Mouse (Mus musculus): ENCODE data around the gene Hist1h4n. TPM values are rescaled to one million over a fixed set of nuclear protein-coding genes. Genes with fewer than 3 reads are reported as not detected.
"Not testable (repeated sequence)": the region's sequence is repeated elsewhere in the genome, so short reads cannot be mapped to it uniquely, and the experiment has no call there.

Gene Hist1h4n
- polyA plus RNA-seq (2015; fragmentation: Nextera tagmentation; extraction: Ambion mirVana), result 14.0 and 15.4 TPM in 2 replicates

GRCm38 (mm10) chr13:21831418-21832394 is at the start of gene Hist1h4n:
Gene Hist1h4n, minus strand, starts transcription at chr13:21832196.
- not testable (repeated sequence) for H3K9me3 ChIP-seq; H3K4me1 ChIP-seq; H3K27ac ChIP-seq; H3K9ac ChIP-seq; H3K36me3 ChIP-seq; H3K27me3 ChIP-seq (replicated peaks)
- WGBS, result under 1% methylated on average over 27 of the region's 58 CpGs
- Histone ChIP-seq H3K4me2 (peak within 1 kb of the TSS; percentile 33; the same call in 1 of the 2 replicates), H3K4me3 (replicated peaks) (peak within 1 kb of the TSS; percentile 18; the same call in 1 of the 2 replicates)
- peak; percentile 82 for ATAC-seq (ENCODE audit: insufficient read depth, low FRiP score, low read depth)

GRCm38 (mm10) chr13:21880735-21881134 is 48.7 kb upstream of the Hist1h4n start:
- no peak overlapping the region for H3K4me2 ChIP-seq
- WGBS, result 86% methylated on average over 6 of the region's 6 CpGs
- H3K27me3 ChIP-seq (replicated peaks), result no peaks in the 10 kb centered on the region
- H3K9me3 ChIP-seq, result no peaks in the 10 kb centered on the region
- H3K27ac ChIP-seq, result no peak overlapping the region
- H3K4me1 ChIP-seq, result no peaks in the 10 kb centered on the region
- ATAC-seq (ENCODE audit: insufficient read depth, low FRiP score, low read depth), result no peak
- no peak overlapping the region for H3K4me3 ChIP-seq (replicated peaks)
- H3K9ac ChIP-seq, result no peak overlapping the region
- H3K36me3 ChIP-seq, result no peaks in the 10 kb centered on the region

DNA sequence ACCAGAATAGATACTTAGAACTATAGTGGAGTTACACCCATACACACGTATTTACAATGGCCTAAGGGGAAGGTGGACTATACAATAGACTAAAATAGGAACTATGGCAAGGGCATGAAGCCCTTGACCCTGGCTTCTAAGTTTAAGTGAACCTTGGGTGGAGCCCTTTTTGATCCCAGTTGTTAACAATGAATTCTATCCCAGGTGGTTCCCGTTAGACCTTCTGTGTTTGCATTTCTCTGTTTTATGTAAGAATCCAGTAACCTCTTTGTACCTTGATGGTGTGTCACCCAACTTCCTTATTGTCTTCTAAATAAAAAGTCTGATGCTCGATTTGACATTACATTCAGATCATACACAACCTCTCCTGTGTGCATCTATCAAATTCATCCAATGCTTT is 33.5 kb upstream of the Hist1h4n start:
- not testable (repeated sequence) for H3K4me1 ChIP-seq; ATAC-seq (ENCODE audit: insufficient read depth, low FRiP score, low read depth); H3K36me3 ChIP-seq; H3K9ac ChIP-seq; H3K9me3 ChIP-seq; H3K4me2 ChIP-seq; H3K27me3 ChIP-seq (replicated peaks); H3K27ac ChIP-seq; H3K4me3 ChIP-seq (replicated peaks)
- WGBS, result 58% methylated on average over 3 of the region's 3 CpGs

DNA sequence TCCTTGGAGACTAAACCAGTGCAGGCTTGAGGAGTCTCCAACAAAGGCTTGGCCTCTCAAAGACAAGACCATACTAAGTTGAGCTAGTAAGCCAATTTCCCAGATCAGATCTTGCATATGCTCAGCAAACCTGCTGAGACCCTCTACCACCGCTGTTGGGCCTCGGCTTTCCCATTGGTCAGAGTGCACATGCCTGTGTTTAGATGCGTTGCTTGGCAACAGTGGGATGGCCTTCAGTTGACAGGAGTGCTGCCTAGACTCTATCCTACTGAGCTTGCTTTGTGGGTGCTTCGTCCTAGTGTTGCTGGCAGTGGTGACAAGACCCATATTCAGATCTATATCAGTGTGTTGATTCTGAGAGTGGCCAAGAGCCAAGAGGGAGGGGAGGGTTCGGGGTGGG is 29.6 kb upstream of the Hist1h4n start:
- no peaks in the 10 kb centered on the region for H3K36me3 ChIP-seq
- no peak overlapping the region for H3K4me3 ChIP-seq (replicated peaks)
- no peak overlapping the region for H3K27ac ChIP-seq
- H3K27me3 ChIP-seq (replicated peaks), result no peaks in the 10 kb centered on the region
- ATAC-seq (ENCODE audit: insufficient read depth, low FRiP score, low read depth), result no peak
- no peak overlapping the region for H3K9ac ChIP-seq
- H3K4me2 ChIP-seq, result no peak overlapping the region
- WGBS, result 17% methylated on average over 5 of the region's 5 CpGs
- no peaks in the 10 kb centered on the region for H3K4me1 ChIP-seq
- H3K9me3 ChIP-seq, result no peaks in the 10 kb centered on the region; the same call in 1 of the 2 replicates

GRCm38 (mm10) chr13:21855698-21856162 is 23.7 kb upstream of the Hist1h4n start:
- Histone ChIP-seq H3K36me3 (no peaks in the 10 kb centered on the region), H3K27ac (no peak overlapping the region), H3K4me2 (peak overlapping the region; percentile 49), H3K27me3 (replicated peaks) (no peaks in the 10 kb centered on the region), H3K4me3 (replicated peaks) (peak overlapping the region; percentile 41), H3K9me3 (no peaks in the 10 kb centered on the region), H3K4me1 (no peaks in the 10 kb centered on the region), H3K9ac (no peak overlapping the region)
- no peak for ATAC-seq (ENCODE audit: insufficient read depth, low FRiP score, low read depth)
- whole genome bisulfite sequencing, result 2% methylated on average over 15 of the region's 15 CpGs

- no peak overlapping the region for H3K9ac ChIP-seq
- H3K27ac ChIP-seq, result no peak overlapping the region
- H3K36me3 ChIP-seq, result no peaks in the 10 kb centered on the region
- H3K4me1 ChIP-seq, result no peaks in the 10 kb centered on the region
- H3K4me2 ChIP-seq, result peak overlapping the region; percentile 49
- no peaks in the 10 kb centered on the region for H3K9me3 ChIP-seq
- H3K4me3 ChIP-seq (replicated peaks), result peak overlapping the region; percentile 41
- no peaks in the 10 kb centered on the region for H3K27me3 ChIP-seq (replicated peaks)
- 0 out of 2 replicates have a peak, but pooled peaks have one; percentile 72 for ATAC-seq (ENCODE audit: insufficient read depth, low FRiP score, low read depth)
- 4% methylated on average over 11 of the region's 11 CpGs for WGBS
These were observed 23.1 kb upstream of the Hist1h4n start for GRCm38 (mm10) chr13:21855146-21855545.

DNA sequence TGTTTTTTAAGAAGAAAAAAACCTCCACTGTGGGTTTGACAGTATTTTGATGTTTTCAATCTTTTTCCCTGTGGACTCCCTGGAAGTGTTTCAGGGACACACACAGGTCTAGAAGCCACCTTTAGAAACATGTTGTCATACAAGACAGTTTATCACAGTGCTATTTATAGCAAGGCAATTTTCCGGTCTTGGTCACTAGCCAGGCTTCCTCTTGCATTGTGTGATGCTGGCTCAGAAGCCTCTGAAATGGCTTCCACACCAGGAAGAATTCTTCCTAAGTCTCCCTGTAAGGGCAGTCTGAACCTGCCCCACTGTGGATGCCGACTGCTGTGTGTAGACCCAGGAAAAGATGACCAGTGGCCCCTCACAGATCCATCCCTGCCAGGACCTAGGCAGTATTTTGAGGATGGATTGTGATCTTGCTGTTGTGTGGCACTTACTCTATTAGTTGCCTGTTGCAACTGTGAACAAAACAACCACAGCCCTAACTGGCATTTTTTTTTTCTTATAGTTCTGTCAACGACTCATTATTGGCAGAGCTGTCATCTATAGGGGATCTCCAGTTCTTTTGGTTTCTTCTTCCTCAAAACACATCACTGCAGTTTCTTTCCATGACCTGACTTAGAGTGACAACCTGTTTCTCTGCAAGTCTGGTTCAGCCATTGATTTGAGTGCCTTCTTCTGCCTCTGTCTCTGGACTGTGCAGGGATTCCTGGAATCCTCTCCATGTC is 20.4 kb upstream of the Hist1h4n start:
- 45% methylated on average over 3 of the region's 3 CpGs for WGBS

DNA sequence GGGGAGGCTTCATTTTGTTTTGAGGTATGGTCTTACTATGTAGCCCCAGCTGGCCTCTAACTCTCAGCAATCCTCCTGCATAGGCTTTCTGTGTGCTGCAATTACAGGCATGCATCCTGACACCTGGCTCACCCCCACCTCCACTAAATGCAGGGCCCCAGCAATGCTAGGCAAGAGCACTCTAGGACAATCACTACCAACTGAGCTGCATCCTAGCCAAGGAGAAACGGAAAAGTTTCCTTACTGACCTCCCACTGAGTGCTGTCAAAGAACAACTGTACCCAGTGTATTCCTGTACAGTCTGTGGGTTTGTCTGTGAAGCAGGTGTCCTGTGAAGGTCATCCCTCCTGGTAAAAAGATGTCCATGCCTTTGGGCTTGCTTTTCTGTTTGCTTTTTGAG is 18.7 kb upstream of the Hist1h4n start:
- H3K36me3 ChIP-seq; H3K27ac ChIP-seq; H3K4me2 ChIP-seq; H3K9ac ChIP-seq; H3K4me3 ChIP-seq (replicated peaks); H3K27me3 ChIP-seq (replicated peaks); ATAC-seq (ENCODE audit: insufficient read depth, low FRiP score, low read depth); H3K9me3 ChIP-seq; H3K4me1 ChIP-seq: not testable (repeated sequence)
- 52% methylated on average over 1 of the region's 1 CpGs for WGBS

More for the DNA sequence above, 20.4 kb upstream of the Hist1h4n start:
- Histone ChIP-seq H3K4me2 (no peak overlapping the region), H3K36me3 (no peaks in the 10 kb centered on the region), H3K4me3 (replicated peaks) (no peak overlapping the region), H3K9ac (no peak overlapping the region), H3K9me3 (no peaks in the 10 kb centered on the region), H3K27ac (no peak overlapping the region), H3K27me3 (replicated peaks) (no peaks in the 10 kb centered on the region), H3K4me1 (no peaks in the 10 kb centered on the region)
- ATAC-seq (ENCODE audit: insufficient read depth, low FRiP score, low read depth), result no peak

- ATAC-seq (ENCODE audit: insufficient read depth, low FRiP score, low read depth), result no peak
- Histone ChIP-seq H3K4me3 (replicated peaks) (no peak overlapping the region), H3K27me3 (replicated peaks) (no peaks in the 10 kb centered on the region), H3K9ac (no peak overlapping the region), H3K27ac (no peak overlapping the region), H3K4me1 (no peaks in the 10 kb centered on the region), H3K4me2 (no peak overlapping the region), H3K9me3 (no peaks in the 10 kb centered on the region), H3K36me3 (no peaks in the 10 kb centered on the region)
- WGBS, result 26% methylated on average over 8 of the region's 8 CpGs
These were observed 15.9 kb upstream of the Hist1h4n start for GRCm38 (mm10) chr13:21847883-21848282.

DNA sequence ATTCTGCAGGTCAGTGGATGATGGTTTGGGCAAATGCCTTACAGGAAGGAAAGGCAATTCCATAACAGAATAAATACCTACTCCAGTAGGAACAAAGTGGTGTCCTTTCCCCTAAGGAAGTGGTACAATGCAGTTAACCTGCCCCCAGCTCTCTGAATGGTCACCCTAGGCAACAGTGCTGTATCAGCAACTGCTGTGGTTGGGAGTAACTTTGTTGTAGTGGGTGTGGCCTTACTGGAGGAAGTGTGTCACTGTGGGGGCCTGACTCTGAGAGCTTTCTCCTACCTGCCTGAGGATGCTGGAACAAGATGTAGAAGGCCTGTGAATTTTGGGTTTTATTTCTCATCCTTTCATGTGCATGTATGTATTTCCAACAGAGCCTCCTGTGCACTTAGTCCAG is 14.4 kb upstream of the Hist1h4n start:
- H3K4me2 ChIP-seq; H3K9me3 ChIP-seq; H3K27ac ChIP-seq; H3K4me1 ChIP-seq; H3K36me3 ChIP-seq; ATAC-seq (ENCODE audit: insufficient read depth, low FRiP score, low read depth); H3K27me3 ChIP-seq (replicated peaks); H3K4me3 ChIP-seq (replicated peaks); H3K9ac ChIP-seq: not testable (repeated sequence)

DNA sequence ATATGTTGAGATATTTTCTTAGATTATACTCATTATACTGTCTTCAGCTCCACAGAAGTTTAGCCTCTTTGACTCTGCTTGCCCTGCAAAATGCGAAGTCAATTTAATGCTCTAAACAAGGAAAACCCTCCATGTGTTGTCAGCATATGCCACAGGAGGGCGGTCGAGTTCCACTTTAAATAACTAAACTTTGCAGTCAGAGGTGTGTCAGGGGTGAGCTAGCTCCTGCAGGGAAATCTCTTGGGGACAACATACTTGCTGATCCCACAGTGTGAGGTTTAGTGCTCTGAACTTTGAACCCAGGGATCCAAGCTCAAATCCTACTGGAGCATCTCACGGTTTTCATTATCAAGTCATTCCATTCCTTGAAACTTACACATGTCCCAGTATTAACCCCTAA is 8.5 kb upstream of the Hist1h4n start:
- H3K27ac ChIP-seq; H3K4me3 ChIP-seq (replicated peaks); H3K9ac ChIP-seq; H3K27me3 ChIP-seq (replicated peaks); H3K4me1 ChIP-seq; H3K9me3 ChIP-seq; H3K36me3 ChIP-seq; H3K4me2 ChIP-seq: not testable (repeated sequence)
- WGBS, result no CpG with 5 or more reads among the region's 4 CpGs
- peak; percentile 58 for ATAC-seq (ENCODE audit: insufficient read depth, low FRiP score, low read depth)

- not testable (repeated sequence) for H3K4me3 ChIP-seq (replicated peaks); H3K9ac ChIP-seq; H3K4me1 ChIP-seq; H3K27me3 ChIP-seq (replicated peaks); H3K9me3 ChIP-seq; H3K4me2 ChIP-seq; H3K27ac ChIP-seq; H3K36me3 ChIP-seq
- WGBS, result no CpG with 5 or more reads among the region's 24 CpGs
- peak; percentile 93 for ATAC-seq (ENCODE audit: insufficient read depth, low FRiP score, low read depth)
These were observed 1.5 kb upstream of the Hist1h4n start, which contains the start of the genes Hist1h2ap and Hist1h2br for GRCm38 (mm10) chr13:21833461-21833860. Gene Hist1h2ap, minus strand, starts transcription at chr13:21833507. Gene Hist1h2br, plus strand, starts transcription at chr13:21833743.

Data from stomach, embryonic 15.5 days (tissue).